Mouse (Mus musculus): ENCODE measurements around the gene Wdr4. TPM values are rescaled to one million over a fixed set of nuclear protein-coding genes. Genes with fewer than 3 reads are reported as not detected.

Wdr4 gene
- polyA plus RNA-seq, 1 experiment from 2014 or later, result 49.3 TPM

DNA sequence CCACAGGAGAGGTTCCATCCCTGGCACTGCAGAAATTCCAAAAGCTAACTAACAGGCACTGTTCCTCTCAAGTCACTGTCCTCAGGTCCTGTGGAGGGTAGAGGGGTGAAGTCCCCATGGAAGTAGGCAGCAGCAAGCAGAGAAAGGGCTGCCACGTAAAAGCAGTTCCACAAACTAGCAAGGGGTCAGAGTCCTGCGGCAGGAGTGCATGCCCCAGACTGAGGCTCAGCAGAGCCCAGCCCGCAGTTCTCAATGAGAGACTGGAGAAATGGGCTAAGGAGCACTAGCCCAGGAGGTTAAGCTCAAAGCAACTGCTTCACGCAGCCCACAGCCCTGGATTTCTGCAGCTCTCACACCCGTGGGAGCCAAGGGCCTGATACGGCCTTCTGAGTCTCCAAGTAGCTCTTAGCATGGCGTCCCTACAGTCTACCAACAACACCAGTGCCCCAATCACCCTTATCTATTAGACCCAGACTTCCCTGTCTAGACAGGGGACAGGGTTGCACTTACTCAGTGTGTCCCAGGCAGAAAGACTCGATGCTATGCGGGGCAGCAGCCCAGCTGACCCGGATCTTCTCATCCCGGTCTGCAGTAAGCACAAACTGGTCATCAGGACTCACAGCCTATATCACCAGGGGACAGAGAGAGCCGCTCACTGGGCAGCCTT, 17.4 kb downstream of the Wdr4 start:
- Histone ChIP-seq H3K36me3 (peaks cover 99% of the 10 kb centered on the region), H3K27me3 (ENCODE audit: insufficient read depth, poor library complexity, severe bottlenecking) (no peaks in the 10 kb centered on the region), H3K4me1 (peaks cover 13% of the 10 kb centered on the region), H3K9me3 (no peaks in the 10 kb centered on the region), H3K4me3 (no peak overlapping the region), H3K27ac (no peak overlapping the region)
- no peak for DNase-seq (ENCODE audit: low spot score)
- 83% methylated on average over 12 of the region's 12 CpGs for WGBS

DNA sequence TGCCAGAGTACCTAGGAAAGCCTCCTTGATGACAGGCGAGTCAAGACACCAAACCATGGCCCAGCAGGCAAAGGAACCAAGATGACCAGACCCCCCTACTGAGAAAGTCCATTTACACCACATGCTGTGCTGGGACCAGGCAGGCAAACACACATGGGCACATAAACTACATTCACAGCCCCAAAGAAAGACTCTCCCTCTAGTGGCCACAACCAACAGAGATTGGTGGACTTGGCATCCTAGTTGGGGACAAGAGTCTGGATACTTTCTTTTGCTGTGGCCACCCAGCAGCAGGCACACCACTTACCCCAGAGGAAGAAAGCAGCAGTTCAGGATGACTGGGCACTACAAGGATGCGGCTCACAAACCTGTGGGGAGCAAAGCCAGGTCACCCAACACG, 18.9 kb downstream of the Wdr4 start:
- Histone ChIP-seq H3K27me3 (ENCODE audit: insufficient read depth, poor library complexity, severe bottlenecking) (no peaks in the 10 kb centered on the region), H3K4me1 (peaks cover 13% of the 10 kb centered on the region), H3K9me3 (no peaks in the 10 kb centered on the region), H3K4me3 (no peak overlapping the region), H3K27ac (no peak overlapping the region), H3K36me3 (peaks cover 100% of the 10 kb centered on the region)
- WGBS, result 92% methylated on average over 3 of the region's 3 CpGs
- no peak for DNase-seq (ENCODE audit: low spot score)

GRCm38 (mm10) chr17:31500416-31500815, 19.4 kb downstream of the Wdr4 start:
- Histone ChIP-seq H3K27me3 (ENCODE audit: insufficient read depth, poor library complexity, severe bottlenecking) (no peaks in the 10 kb centered on the region), H3K36me3 (peaks cover 100% of the 10 kb centered on the region), H3K27ac (no peak overlapping the region), H3K4me3 (no peak overlapping the region), H3K4me1 (peaks cover 11% of the 10 kb centered on the region), H3K9me3 (no peaks in the 10 kb centered on the region)
- WGBS, result 90% methylated on average over 6 of the region's 8 CpGs
- DNase-seq (ENCODE audit: low spot score), result no peak

- WGBS, result 92% methylated on average over 12 of the region's 12 CpGs
- H3K4me1 ChIP-seq, result peaks cover 4% of the 10 kb centered on the region
- H3K4me3 ChIP-seq, result no peak overlapping the region
- no peaks in the 10 kb centered on the region for H3K27me3 ChIP-seq (ENCODE audit: insufficient read depth, poor library complexity, severe bottlenecking)
- DNase-seq (ENCODE audit: low spot score), result no peak
- H3K36me3 ChIP-seq, result peaks cover 97% of the 10 kb centered on the region
- H3K27ac ChIP-seq, result no peak overlapping the region
- no peaks in the 10 kb centered on the region for H3K9me3 ChIP-seq
These were observed 20.1 kb downstream of the Wdr4 start for GRCm38 (mm10) chr17:31499725-31500124.

GRCm38 (mm10) chr17:31497726-31498125, 22.1 kb downstream of the Wdr4 start:
- Histone ChIP-seq H3K4me3 (no peak overlapping the region), H3K4me1 (no peaks in the 10 kb centered on the region), H3K27ac (no peak overlapping the region), H3K27me3 (ENCODE audit: insufficient read depth, poor library complexity, severe bottlenecking) (no peaks in the 10 kb centered on the region), H3K9me3 (no peaks in the 10 kb centered on the region), H3K36me3 (peaks cover 77% of the 10 kb centered on the region)
- no peak for DNase-seq (ENCODE audit: low spot score)
- 86% methylated on average over 6 of the region's 6 CpGs for WGBS

DNA sequence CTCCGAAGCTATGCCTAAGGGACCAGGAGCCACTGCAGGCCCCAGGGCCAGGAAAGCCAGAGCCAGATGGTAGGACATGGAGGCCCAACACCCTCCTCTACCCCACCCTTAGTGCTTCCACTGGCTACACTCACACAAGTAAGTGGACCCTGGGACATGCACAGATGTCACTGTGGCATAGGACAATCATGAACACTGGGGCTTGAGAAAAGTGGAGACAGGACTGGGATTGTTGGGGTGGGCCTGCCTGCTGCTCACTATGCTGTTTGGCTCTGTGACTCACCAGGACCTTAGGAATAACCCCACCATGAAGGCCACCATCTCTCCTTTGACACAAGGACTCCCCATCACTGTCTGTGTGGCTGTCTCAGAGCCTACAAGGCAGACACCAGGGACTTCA, 24.8 kb downstream of the Wdr4 start:
- Histone ChIP-seq H3K9me3 (no peaks in the 10 kb centered on the region), H3K4me1 (no peaks in the 10 kb centered on the region), H3K4me3 (no peak overlapping the region), H3K27me3 (ENCODE audit: insufficient read depth, poor library complexity, severe bottlenecking) (no peaks in the 10 kb centered on the region), H3K27ac (no peak overlapping the region), H3K36me3 (peaks cover 50% of the 10 kb centered on the region)
- no peak for DNase-seq (ENCODE audit: low spot score)
- WGBS, result 82% methylated on average over 1 of the region's 1 CpGs

DNA sequence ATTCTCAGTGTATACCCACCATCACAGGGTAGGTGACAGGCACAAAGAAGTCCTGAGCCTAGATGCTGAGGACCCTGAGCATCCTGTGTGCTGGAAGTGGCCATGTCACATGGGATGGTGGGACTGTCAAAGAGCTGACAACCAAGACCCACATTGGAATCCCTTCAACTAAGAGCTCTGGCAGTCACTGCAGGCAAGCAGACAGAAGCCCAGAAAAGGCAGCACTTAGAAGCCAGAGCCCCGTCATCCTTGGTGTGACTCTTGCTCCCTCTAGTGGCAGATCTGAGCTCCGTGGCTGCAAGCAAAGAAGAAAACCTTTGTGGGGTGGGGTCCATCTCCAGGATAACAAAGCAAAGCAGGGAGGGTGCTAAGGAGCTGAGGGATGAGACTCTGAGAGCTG, 27.4 kb downstream of the Wdr4 start:
- Histone ChIP-seq H3K4me1 (no peaks in the 10 kb centered on the region), H3K27me3 (ENCODE audit: insufficient read depth, poor library complexity, severe bottlenecking) (no peaks in the 10 kb centered on the region), H3K4me3 (no peak overlapping the region), H3K9me3 (no peaks in the 10 kb centered on the region), H3K27ac (no peak overlapping the region), H3K36me3 (peaks cover 24% of the 10 kb centered on the region)
- DNase-seq (ENCODE audit: low spot score), result peak; percentile 90
- 0% methylated on average over 2 of the region's 2 CpGs for WGBS

GRCm38 (mm10) chr17:31491355-31491754, 28.4 kb downstream of the Wdr4 start:
- no peak for DNase-seq (ENCODE audit: low spot score)
- no peaks in the 10 kb centered on the region for H3K4me1 ChIP-seq
- H3K9me3 ChIP-seq, result no peaks in the 10 kb centered on the region
- H3K27ac ChIP-seq, result no peak overlapping the region
- H3K4me3 ChIP-seq, result no peak overlapping the region
- H3K27me3 ChIP-seq (ENCODE audit: insufficient read depth, poor library complexity, severe bottlenecking), result no peaks in the 10 kb centered on the region
- H3K36me3 ChIP-seq, result peaks cover 13% of the 10 kb centered on the region

DNA sequence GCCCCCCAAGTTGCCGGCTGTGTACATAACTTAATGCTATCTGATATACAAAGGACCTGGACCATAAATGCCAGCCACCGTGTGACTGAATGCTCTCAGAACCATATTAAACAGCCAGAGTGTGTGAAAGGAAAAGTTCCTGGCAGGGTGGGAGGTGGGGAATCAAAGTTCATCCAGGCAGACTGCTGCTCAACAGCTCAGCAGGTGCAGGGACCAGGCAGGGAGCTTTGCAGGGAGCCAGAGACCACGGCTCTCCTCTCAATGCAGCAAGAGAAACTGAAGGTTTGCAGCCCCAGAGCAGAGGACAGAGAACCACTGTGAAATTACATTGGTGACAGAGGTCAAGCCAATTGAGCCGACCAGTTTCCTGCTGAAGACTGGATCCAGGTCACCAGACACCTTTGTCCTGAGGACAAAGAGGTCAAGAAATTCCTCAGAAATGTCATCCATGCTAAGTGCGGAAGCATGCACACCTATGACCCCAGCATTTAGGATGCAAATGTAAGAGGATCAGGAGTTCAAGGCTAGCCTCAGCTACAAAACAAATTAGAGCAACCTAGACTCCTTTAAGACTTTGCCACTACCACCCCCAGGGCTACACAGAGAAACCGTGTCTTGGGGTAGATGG, 32.2 kb downstream of the Wdr4 start:
- H3K4me1 ChIP-seq, result no peaks in the 10 kb centered on the region
- no peak for DNase-seq (ENCODE audit: low spot score)
- H3K27me3 ChIP-seq (ENCODE audit: insufficient read depth, poor library complexity, severe bottlenecking), result no peaks in the 10 kb centered on the region
- H3K27ac ChIP-seq, result no peak overlapping the region
- H3K4me3 ChIP-seq, result no peak overlapping the region
- 57% methylated on average over 6 of the region's 6 CpGs for WGBS
- H3K9me3 ChIP-seq, result no peaks in the 10 kb centered on the region
- H3K36me3 ChIP-seq, result no peaks in the 10 kb centered on the region

DNA sequence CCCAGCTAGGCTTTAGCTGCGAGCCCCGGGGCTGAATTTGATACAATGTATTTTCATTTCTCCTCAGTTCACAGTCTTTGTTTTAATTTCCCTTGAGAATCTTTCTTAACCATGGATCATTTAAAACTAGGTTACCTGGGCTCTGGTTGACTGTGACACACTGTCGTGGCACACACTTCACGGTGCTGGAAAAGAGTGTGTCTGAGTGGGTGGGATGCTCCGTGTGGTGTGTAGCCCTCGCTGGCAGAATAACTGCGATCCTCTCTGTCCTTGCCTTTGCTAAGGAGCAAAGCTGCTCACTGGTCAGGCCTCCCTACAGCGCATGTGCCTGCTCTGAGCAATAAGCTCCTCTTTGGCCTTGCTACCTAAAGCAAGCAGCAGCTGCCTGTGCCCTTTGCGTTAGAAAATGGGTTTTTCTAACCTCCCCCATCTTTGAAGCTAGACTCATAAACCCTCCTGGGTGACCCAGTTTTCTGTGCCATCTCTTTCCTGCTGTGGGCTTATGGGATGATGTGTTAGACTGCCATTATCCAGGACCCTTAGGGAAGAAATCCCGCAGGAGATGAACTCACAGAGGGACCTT, 33.1 kb downstream of the Wdr4 start:
- Histone ChIP-seq H3K36me3 (no peaks in the 10 kb centered on the region), H3K27me3 (ENCODE audit: insufficient read depth, poor library complexity, severe bottlenecking) (no peaks in the 10 kb centered on the region), H3K4me1 (no peaks in the 10 kb centered on the region), H3K4me3 (no peak overlapping the region), H3K9me3 (no peaks in the 10 kb centered on the region), H3K27ac (no peak overlapping the region)
- no peak for DNase-seq (ENCODE audit: low spot score)
- WGBS, result 85% methylated on average over 10 of the region's 10 CpGs

GRCm38 (mm10) chr17:31479108-31479844, 40.5 kb downstream of the Wdr4 start:
- no peaks in the 10 kb centered on the region for H3K9me3 ChIP-seq
- H3K36me3 ChIP-seq, result peaks cover 3% of the 10 kb centered on the region
- no peaks in the 10 kb centered on the region for H3K27me3 ChIP-seq (ENCODE audit: insufficient read depth, poor library complexity, severe bottlenecking)
- peaks cover 18% of the 10 kb centered on the region for H3K4me1 ChIP-seq
- 46% methylated on average over 11 of the region's 11 CpGs for WGBS
- H3K4me3 ChIP-seq, result no peak overlapping the region
- no peak for DNase-seq (ENCODE audit: low spot score)
- no peak overlapping the region for H3K27ac ChIP-seq

DNA sequence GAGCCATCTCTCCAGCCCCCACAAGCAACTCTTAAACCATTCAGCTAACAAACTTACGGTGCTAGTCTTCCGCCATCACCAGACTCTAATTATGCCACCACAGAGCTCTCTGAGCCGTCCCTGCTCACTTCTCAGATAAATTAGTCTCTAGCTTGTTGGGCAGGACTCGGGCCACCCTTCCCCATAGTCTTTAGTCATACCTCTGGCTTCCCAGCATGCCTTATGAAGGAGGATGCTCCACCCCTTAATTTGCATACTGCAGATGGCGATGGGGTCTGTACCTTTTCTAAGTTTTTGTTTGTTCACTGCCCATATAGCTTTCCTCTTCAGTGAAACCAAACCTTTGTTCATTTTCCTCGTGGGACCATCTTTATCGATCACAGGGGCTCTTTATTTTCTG, 41.2 kb downstream of the Wdr4 start:
- no peaks in the 10 kb centered on the region for H3K27me3 ChIP-seq (ENCODE audit: insufficient read depth, poor library complexity, severe bottlenecking)
- H3K27ac ChIP-seq, result no peak overlapping the region
- peaks cover 3% of the 10 kb centered on the region for H3K36me3 ChIP-seq
- H3K4me1 ChIP-seq, result peaks cover 18% of the 10 kb centered on the region
- 71% methylated on average over 7 of the region's 7 CpGs for WGBS
- DNase-seq (ENCODE audit: low spot score), result no peak
- H3K9me3 ChIP-seq, result no peaks in the 10 kb centered on the region
- H3K4me3 ChIP-seq, result no peak overlapping the region

- Histone ChIP-seq H3K9me3 (no peaks in the 10 kb centered on the region), H3K4me3 (no peak overlapping the region), H3K4me1 (peaks cover 24% of the 10 kb centered on the region), H3K36me3 (peaks cover 11% of the 10 kb centered on the region), H3K27me3 (ENCODE audit: insufficient read depth, poor library complexity, severe bottlenecking) (no peaks in the 10 kb centered on the region), H3K27ac (no peak overlapping the region)
- WGBS, result 85% methylated on average over 6 of the region's 6 CpGs
- no peak for DNase-seq (ENCODE audit: low spot score)
These were observed 45.4 kb downstream of the Wdr4 start for GRCm38 (mm10) chr17:31474388-31474787.

Measured in heart, embryonic 10.5 days (tissue).